ENCODE assay signal across 12 mouse cellular contexts in the genomic region with DNA sequence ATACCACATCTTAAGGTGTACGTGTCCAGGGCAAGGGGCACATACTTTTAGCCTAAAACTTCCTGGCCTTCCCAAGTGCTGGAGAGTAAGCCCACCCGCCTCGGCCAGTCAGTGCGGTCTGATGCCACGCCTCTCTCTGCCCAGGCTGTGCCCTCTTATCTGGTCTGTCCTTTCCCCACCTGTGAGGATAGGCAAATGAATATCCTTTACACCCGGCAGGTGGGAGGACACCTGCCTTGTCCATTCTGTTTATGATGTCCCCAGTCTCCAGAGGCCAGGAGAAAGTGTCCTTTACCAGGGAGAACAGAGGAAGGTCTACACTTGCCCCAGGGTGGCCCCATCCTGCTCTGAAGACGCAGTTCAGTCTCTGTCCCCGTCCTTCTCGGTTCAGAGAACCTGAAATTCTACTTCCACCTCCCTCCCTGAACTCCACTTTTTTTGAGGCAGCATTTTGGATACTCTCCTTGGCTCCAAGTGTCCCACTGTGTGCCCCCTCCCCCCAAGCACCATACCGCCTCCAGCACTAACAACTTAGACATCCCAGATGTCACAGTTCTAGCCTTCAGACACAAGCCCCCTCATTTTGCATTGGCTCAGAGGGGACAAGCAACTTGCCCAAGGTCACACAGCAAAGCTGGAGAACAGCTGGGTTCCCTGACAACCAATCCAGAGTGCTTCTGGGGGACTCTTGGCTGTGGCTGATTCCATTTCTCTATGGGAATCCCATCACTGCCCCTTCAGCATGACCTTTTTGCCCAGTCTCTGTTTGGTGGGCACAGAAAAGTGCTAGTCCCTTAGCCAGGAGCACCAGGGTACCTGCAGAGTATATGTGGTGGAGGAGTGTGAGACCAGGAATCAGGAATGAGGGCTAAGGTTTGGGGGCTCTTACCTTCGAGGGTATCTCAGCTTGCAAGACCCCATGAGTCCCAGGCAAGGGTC. TPM values are rescaled to one million over a fixed set of nuclear protein-coding genes. Genes with fewer than 3 reads are reported as not detected.
A peak's percentile ranks its signal among the peaks of the same experiment; 100 is the strongest.
DNase-seq lines count a peak whose midpoint lies in the region; ATAC-seq and TF ChIP-seq lines count a peak whose summit lies in the region.
"Had no signal": no experiment of that assay in that cellular context is flagged by ENCODE, and none has a peak within 500 bp of the region (broad histone marks: within the 10 kb centered on the region; RNA-seq: fewer than 3 reads in every experiment).

No protein-coding gene starts in this region.

- peak overlapping the region; percentile 67 for H3K9ac ChIP-seq in heart, embryonic 12.5 days
- H3K9ac ChIP-seq in lung, postnatal 0 days (replicated peaks; ENCODE audit: low read depth), result no peak overlapping the region
- H3K9ac ChIP-seq in hindbrain, embryonic 15.5 days, result peak overlapping the region; percentile 60
- 0 out of 2 replicates have a peak overlapping the region, but pooled peaks have one; percentile 1 for H3K9ac ChIP-seq in stomach, embryonic 14.5 days (replicated peaks; ENCODE audit: low read depth, low read length)
- H3K9ac ChIP-seq: embryonic facial prominence, embryonic 12.5 days; midbrain, embryonic 12.5 days had no signal

- no peaks in the 10 kb centered on the region for H3K9me3 ChIP-seq in heart, embryonic 12.5 days (replicated peaks)
- H3K9me3 ChIP-seq in lung, postnatal 0 days (ENCODE audit: low read length), result no peaks in the 10 kb centered on the region
- H3K9me3 ChIP-seq in hindbrain, embryonic 15.5 days, result no peaks in the 10 kb centered on the region
- H3K9me3 ChIP-seq in stomach, embryonic 14.5 days (ENCODE audit: control insufficient read depth, low read depth, low read length), result no peaks in the 10 kb centered on the region
- H3K9me3 ChIP-seq: embryonic facial prominence, embryonic 12.5 days; midbrain, embryonic 12.5 days had no signal

- H3K27me3 ChIP-seq in heart, embryonic 12.5 days (replicated peaks), result peaks cover 15% of the 10 kb centered on the region
- H3K27me3 ChIP-seq in lung, postnatal 0 days (replicated peaks; ENCODE audit: insufficient read depth, low read length), result no peaks in the 10 kb centered on the region
- no peaks in the 10 kb centered on the region for H3K27me3 ChIP-seq in hindbrain, embryonic 15.5 days
- H3K27me3 ChIP-seq in stomach, embryonic 14.5 days (ENCODE audit: control insufficient read depth, insufficient read depth, low read length), result no peaks in the 10 kb centered on the region

- H3K4me2 ChIP-seq in heart, embryonic 12.5 days, result peak overlapping the region; percentile 58
- H3K4me2 ChIP-seq in lung, postnatal 0 days (replicated peaks; ENCODE audit: low read depth, low read length), result peak overlapping the region; percentile 27; the same call in 1 of the 2 replicates
- peak overlapping the region; percentile 54 for H3K4me2 ChIP-seq in hindbrain, embryonic 15.5 days
- H3K4me2 ChIP-seq in stomach, embryonic 14.5 days (replicated peaks; ENCODE audit: low read depth, low read length), result peak overlapping the region; percentile 18; the same call in 1 of the 2 replicates
- H3K4me2 ChIP-seq: embryonic facial prominence, embryonic 12.5 days; midbrain, embryonic 12.5 days had no signal

- DNase-seq in heart, adult 18-20 months, result no peak
- DNase-seq in lung, postnatal 0 days (ENCODE audit: low spot score), result no peak
- DNase-seq in lung, postnatal 10 days, result no peak
- DNase-seq in adrenal gland, postnatal 14 days, result no peak
- no peak for DNase-seq in thymus, postnatal 0 days (ENCODE audit: low spot score)

- peak overlapping the region; percentile 45 for H3K4me3 ChIP-seq in heart, embryonic 12.5 days
- H3K4me3 ChIP-seq in lung, postnatal 0 days (ENCODE audit: low read depth, low read length), result no peak overlapping the region
- H3K4me3 ChIP-seq in hindbrain, embryonic 15.5 days, result peak overlapping the region; percentile 44
- H3K4me3 ChIP-seq in stomach, embryonic 14.5 days (ENCODE audit: low read depth, low read length), result no peak overlapping the region
- H3K4me3 ChIP-seq: embryonic facial prominence, embryonic 12.5 days; midbrain, embryonic 12.5 days had no signal

- ATAC-seq in heart, embryonic 12.5 days (ENCODE audit: insufficient number of reproducible peaks, low FRiP score), result no peak
- no peak for ATAC-seq in lung, postnatal 0 days
- ATAC-seq in hindbrain, embryonic 15.5 days (ENCODE audit: low FRiP score, low read depth), result no peak
- no peak for ATAC-seq in stomach, embryonic 14.5 days (ENCODE audit: insufficient number of reproducible peaks, insufficient read depth, low FRiP score, low read depth)

- TF ChIP-seq EP300 in lung, postnatal 0 days (IDR thresholded peaks at IDR 0.05), result no peak

- H3K27ac ChIP-seq in heart, embryonic 12.5 days (ENCODE audit: poor library complexity, severe bottlenecking), result no peak overlapping the region; the same call in 1 of the 2 replicates
- no peak overlapping the region for H3K27ac ChIP-seq in lung, postnatal 0 days (ENCODE audit: low read length)
- H3K27ac ChIP-seq in hindbrain, embryonic 15.5 days (replicated peaks), result no peak overlapping the region
- H3K27ac ChIP-seq in stomach, embryonic 14.5 days (ENCODE audit: low read length), result no peak overlapping the region
- H3K27ac ChIP-seq: embryonic facial prominence, embryonic 12.5 days; midbrain, embryonic 12.5 days had no signal

- WGBS in heart, embryonic 12.5 days, result 63% methylated on average over 11 of the region's 11 CpGs
- 47% methylated on average over 11 of the region's 11 CpGs for WGBS in lung, postnatal 0 days
- WGBS in hindbrain, embryonic 15.5 days, result 67% methylated on average over 11 of the region's 11 CpGs
- WGBS in stomach, embryonic 14.5 days, result 56% methylated on average over 11 of the region's 11 CpGs

- peaks cover 23% of the 10 kb centered on the region for H3K4me1 ChIP-seq in heart, embryonic 12.5 days (replicated peaks)
- H3K4me1 ChIP-seq in lung, postnatal 0 days (ENCODE audit: insufficient read depth, low read depth, low read length), result no peaks in the 10 kb centered on the region
- H3K4me1 ChIP-seq in hindbrain, embryonic 15.5 days (replicated peaks), result peaks cover 13% of the 10 kb centered on the region
- H3K4me1 ChIP-seq in stomach, embryonic 14.5 days (ENCODE audit: control insufficient read depth, insufficient read depth, low read length), result no peaks in the 10 kb centered on the region
- H3K4me1 ChIP-seq: embryonic facial prominence, embryonic 12.5 days; midbrain, embryonic 12.5 days had no signal

- TF ChIP-seq CTCF in lung, postnatal 0 days (IDR thresholded peaks at IDR 0.05), result no peak

- 0 out of 2 replicates have a peak, but pooled peaks cover 5% of the 10 kb centered on the region for H3K36me3 ChIP-seq in heart, embryonic 12.5 days
- no peaks in the 10 kb centered on the region for H3K36me3 ChIP-seq in lung, postnatal 0 days (ENCODE audit: insufficient read depth, low read length)
- H3K36me3 ChIP-seq in hindbrain, embryonic 15.5 days, result no peaks in the 10 kb centered on the region
- no peaks in the 10 kb centered on the region for H3K36me3 ChIP-seq in stomach, embryonic 14.5 days (ENCODE audit: control insufficient read depth, insufficient read depth, low read length)
- H3K36me3 ChIP-seq: embryonic facial prominence, embryonic 12.5 days; midbrain, embryonic 12.5 days had no signal

RNA-seq across cellular contexts. Expression of a gene that starts 0.6 kb away (rescaled TPM):
- polyA plus RNA-seq in heart, embryonic 12.5 days (2016; fragmentation: Nextera tagmentation; extraction: Ambion mirVana), result 11.4 and 11.5 TPM in 2 replicates
- total RNA-seq in heart, adult 18-20 months (2021), result 10 to 100 TPM; 16.7 to 18.2 TPM
- 0.44 and 0.58 TPM in 2 replicates for polyA plus RNA-seq in lung, postnatal 0 days (2015; fragmentation: Nextera tagmentation; extraction: Ambion mirVana)
- 9.3 and 9.8 TPM in 2 replicates for polyA plus RNA-seq in hindbrain, embryonic 15.5 days (2015; fragmentation: Nextera tagmentation; extraction: Ambion mirVana)
- 1.2 and 2.0 TPM in 2 replicates for polyA plus RNA-seq in stomach, embryonic 14.5 days (2014; fragmentation: Nextera tagmentation; extraction: Ambion mirVana)
- 0.75 and 0.82 TPM in 2 replicates for total RNA-seq in adrenal gland, postnatal 14 days (2021)
- 0.12 and 0.32 TPM in 2 replicates for polyA plus RNA-seq in thymus, postnatal 0 days (2015; fragmentation: Nextera tagmentation; extraction: Ambion mirVana)

RNA-seq across cellular contexts. Expression of a gene that starts 10.5 kb away (rescaled TPM):
- 125 and 129 TPM in 2 replicates for polyA plus RNA-seq in heart, embryonic 12.5 days (2016; fragmentation: Nextera tagmentation; extraction: Ambion mirVana)
- 10 to 100 TPM; 39.8 to 40.3 TPM for total RNA-seq in heart, adult 18-20 months (2021)
- polyA plus RNA-seq in lung, postnatal 0 days (2015; fragmentation: Nextera tagmentation; extraction: Ambion mirVana), result 60.8 and 62.8 TPM in 2 replicates
- 136 and 139 TPM in 2 replicates for polyA plus RNA-seq in hindbrain, embryonic 15.5 days (2015; fragmentation: Nextera tagmentation; extraction: Ambion mirVana)
- polyA plus RNA-seq in stomach, embryonic 14.5 days (2014; fragmentation: Nextera tagmentation; extraction: Ambion mirVana), result 154 and 160 TPM in 2 replicates
- total RNA-seq in adrenal gland, postnatal 14 days (2021), result 33.6 and 33.8 TPM in 2 replicates
- 16.3 and 17.6 TPM in 2 replicates for polyA plus RNA-seq in thymus, postnatal 0 days (2015; fragmentation: Nextera tagmentation; extraction: Ambion mirVana)

RNA-seq across cellular contexts. Expression of a gene that starts 15.9 kb away (rescaled TPM):
- 0.26 and 0.30 TPM in 2 replicates for polyA plus RNA-seq in heart, embryonic 12.5 days (2016; fragmentation: Nextera tagmentation; extraction: Ambion mirVana)
- total RNA-seq in heart, adult 18-20 months (2021), result under 1 TPM; 0.10 to 0.13 TPM
- 0.29 and 0.30 TPM in 2 replicates for polyA plus RNA-seq in lung, postnatal 0 days (2015; fragmentation: Nextera tagmentation; extraction: Ambion mirVana)
- 1.6 and 2.0 TPM in 2 replicates for polyA plus RNA-seq in hindbrain, embryonic 15.5 days (2015; fragmentation: Nextera tagmentation; extraction: Ambion mirVana)
- 0.17 and 0.52 TPM in 2 replicates for polyA plus RNA-seq in stomach, embryonic 14.5 days (2014; fragmentation: Nextera tagmentation; extraction: Ambion mirVana)
- 0.15 and 0.19 TPM in 2 replicates for total RNA-seq in adrenal gland, postnatal 14 days (2021)
- polyA plus RNA-seq in thymus, postnatal 0 days (2015; fragmentation: Nextera tagmentation; extraction: Ambion mirVana), result 0.90 TPM in 2 replicates
- total RNA-seq: ES-E14; granulocyte monocyte progenitor cell, adult 5-6 weeks had no signal

RNA-seq across cellular contexts. Expression of a gene that starts 36.4 kb away (rescaled TPM):
- polyA plus RNA-seq in heart, embryonic 12.5 days (2016; fragmentation: Nextera tagmentation; extraction: Ambion mirVana), result 94.7 and 95.3 TPM in 2 replicates
- 100 to 1,000 TPM; 139 to 154 TPM for total RNA-seq in heart, adult 18-20 months (2021)
- polyA plus RNA-seq in lung, postnatal 0 days (2015; fragmentation: Nextera tagmentation; extraction: Ambion mirVana), result 47.6 and 51.1 TPM in 2 replicates
- polyA plus RNA-seq in hindbrain, embryonic 15.5 days (2015; fragmentation: Nextera tagmentation; extraction: Ambion mirVana), result 18.5 and 19.5 TPM in 2 replicates
- 109 and 112 TPM in 2 replicates for polyA plus RNA-seq in stomach, embryonic 14.5 days (2014; fragmentation: Nextera tagmentation; extraction: Ambion mirVana)
- total RNA-seq in adrenal gland, postnatal 14 days (2021), result 56.2 and 69.1 TPM in 2 replicates
- polyA plus RNA-seq in thymus, postnatal 0 days (2015; fragmentation: Nextera tagmentation; extraction: Ambion mirVana), result 13.4 and 13.7 TPM in 2 replicates

RNA-seq across cellular contexts. Expression of a gene that starts 51.9 kb away (rescaled TPM):
- polyA plus RNA-seq in heart, embryonic 12.5 days (2016; fragmentation: Nextera tagmentation; extraction: Ambion mirVana), result 26.3 and 26.5 TPM in 2 replicates
- 10 to 100 TPM; 20.2 to 23.1 TPM for total RNA-seq in heart, adult 18-20 months (2021)
- 23.1 and 24.3 TPM in 2 replicates for polyA plus RNA-seq in lung, postnatal 0 days (2015; fragmentation: Nextera tagmentation; extraction: Ambion mirVana)
- polyA plus RNA-seq in hindbrain, embryonic 15.5 days (2015; fragmentation: Nextera tagmentation; extraction: Ambion mirVana), result 41.1 and 41.7 TPM in 2 replicates
- 34.2 and 34.8 TPM in 2 replicates for polyA plus RNA-seq in stomach, embryonic 14.5 days (2014; fragmentation: Nextera tagmentation; extraction: Ambion mirVana)
- 28.9 and 33.8 TPM in 2 replicates for total RNA-seq in adrenal gland, postnatal 14 days (2021)
- polyA plus RNA-seq in thymus, postnatal 0 days (2015; fragmentation: Nextera tagmentation; extraction: Ambion mirVana), result 17.2 and 17.4 TPM in 2 replicates

Comparison
In these comparisons a context has a peak if more than half of its experiments do, and no peak if none do; other contexts are left out.
1. H3K4me3 ChIP-seq: peak in heart, embryonic 12.5 days (single experiment) and hindbrain, embryonic 15.5 days (single experiment); none in lung, postnatal 0 days (single experiment) and stomach, embryonic 14.5 days (single experiment).
2. Peak in every context shown above with its lines, with median percentiles within 50 percentile points of each other: H3K4me2 ChIP-seq.